Mouse (Mus musculus) midbrain, embryonic 12.5 days (tissue): Measurements from ENCODE around the gene Pex5. TPM values are rescaled to one million over a fixed set of nuclear protein-coding genes. Genes with fewer than 3 reads are reported as not detected.
A peak's percentile ranks its signal among the peaks of the same experiment; 100 is the strongest.

Source experiments
- ATAC-seq: fragments of 200-750 bp; cut with Nextera tagmentation; 2 replicates; pipeline ENCODE4 v1.8.0; 2017; ENCODE audit warnings: low read depth, moderate TSS enrichment, moderate library complexity; ENCODE audit not compliant: low FRiP score
- H3K27ac ChIP-seq: fragments of 300-500 bp; sonication (generic); replicated peaks from 2 replicates; pipeline ENCODE4 v1.5.1; 2016; ENCODE audit warnings: mild to moderate bottlenecking
- H3K27me3 ChIP-seq: fragments of 300-500 bp; sonication (generic); 2 replicates; pipeline ENCODE4 v1.6.1; 2016; ENCODE audit warnings: mild to moderate bottlenecking
- H3K36me3 ChIP-seq: fragments of 300-500 bp; sonication (generic); 2 replicates; pipeline ENCODE4 v1.6.1; 2016
- H3K4me1 ChIP-seq: fragments of 300-500 bp; sonication (generic); 2 replicates; pipeline ENCODE4 v1.6.1; 2016
- H3K4me2 ChIP-seq: fragments of 300-500 bp; sonication (generic); replicated peaks from 2 replicates; pipeline ENCODE4 v1.6.1; 2016; ENCODE audit warnings: mild to moderate bottlenecking, moderate library complexity
- H3K4me3 ChIP-seq: fragments of 300-500 bp; sonication (generic); 2 replicates; pipeline ENCODE4 v1.5.1; 2016; ENCODE audit warnings: mild to moderate bottlenecking
- H3K9ac ChIP-seq: fragments of 300-500 bp; sonication (generic); replicated peaks from 2 replicates; pipeline ENCODE4 v1.6.1; 2016; ENCODE audit warnings: mild to moderate bottlenecking, moderate library complexity
- H3K9me3 ChIP-seq: fragments of 300-500 bp; sonication (generic); 2 replicates; pipeline ENCODE4 v1.6.1; 2016; ENCODE audit warnings: mild to moderate bottlenecking
- WGBS: fragments of 180-500 bp; shearing (Covaris S2); methylation state at CpG from one replicate; pipeline ENCODE4 v1.1.7; 2016; 5-methylcytosine and 5-hydroxymethylcytosine counted together
- polyA plus RNA-seq: library from polyadenylated mRNA; unstranded; fragments of >200 nt; fragmentation: Nextera tagmentation; extraction: Ambion mirVana; gene quantifications from 2 replicates; pipeline ENCODE4 v1.2.1, GENCODE M21; 2016

Gene Pex5
- polyA plus RNA-seq, result 64.7 and 68.1 TPM in 2 replicates

GRCm38 (mm10) chr6:124414927-124415325, at the start of gene Pex5:
Pex5 (minus strand) TSS chr6:124415067.
- Histone ChIP-seq H3K4me2 (peak within 1 kb of the TSS; percentile 73), H3K9ac (peak within 1 kb of the TSS; percentile 82), H3K4me1 (peaks cover 5% of the 10 kb centered on the region), H3K27me3 (no peaks in the 10 kb centered on the region), H3K4me3 (peak within 1 kb of the TSS; percentile 92), H3K27ac (peak within 1 kb of the TSS; percentile 61), H3K9me3 (no peaks in the 10 kb centered on the region), H3K36me3 (peaks cover 22% of the 10 kb centered on the region)
- under 1% methylated on average over 26 of the region's 36 CpGs for WGBS
- peak; percentile 94 for ATAC-seq

DNA sequence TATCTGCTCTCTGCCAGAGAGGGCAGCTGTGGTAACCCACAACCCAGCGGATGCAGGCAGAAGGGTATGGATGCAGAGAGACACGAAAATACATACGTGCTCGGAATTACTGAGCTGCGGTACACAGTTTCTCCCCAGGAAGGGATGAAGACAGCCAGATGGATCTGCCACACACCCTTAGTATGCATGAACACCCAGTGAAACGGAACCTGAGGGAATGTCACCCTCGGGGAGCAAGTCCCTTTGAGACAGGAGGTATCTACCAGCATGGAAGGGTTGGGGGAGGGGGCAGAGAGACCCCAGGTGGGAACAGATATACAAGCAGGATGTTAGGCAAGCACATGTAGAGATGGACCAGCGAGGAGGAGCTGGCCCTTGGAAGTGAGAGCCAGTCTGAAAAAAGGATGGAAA, 49.0 kb upstream of the Pex5 start:
- Histone ChIP-seq H3K4me1 (peaks cover 18% of the 10 kb centered on the region), H3K27ac (peak overlapping the region; percentile 76), H3K4me3 (peak overlapping the region; percentile 54), H3K36me3 (peaks cover 9% of the 10 kb centered on the region; the same call in 1 of the 2 replicates), H3K9ac (peak overlapping the region; percentile 70), H3K4me2 (peak overlapping the region; percentile 83), H3K9me3 (no peaks in the 10 kb centered on the region), H3K27me3 (no peaks in the 10 kb centered on the region)
- peak; percentile 33 for ATAC-seq
- WGBS, result 24% methylated on average over 8 of the region's 8 CpGs

DNA sequence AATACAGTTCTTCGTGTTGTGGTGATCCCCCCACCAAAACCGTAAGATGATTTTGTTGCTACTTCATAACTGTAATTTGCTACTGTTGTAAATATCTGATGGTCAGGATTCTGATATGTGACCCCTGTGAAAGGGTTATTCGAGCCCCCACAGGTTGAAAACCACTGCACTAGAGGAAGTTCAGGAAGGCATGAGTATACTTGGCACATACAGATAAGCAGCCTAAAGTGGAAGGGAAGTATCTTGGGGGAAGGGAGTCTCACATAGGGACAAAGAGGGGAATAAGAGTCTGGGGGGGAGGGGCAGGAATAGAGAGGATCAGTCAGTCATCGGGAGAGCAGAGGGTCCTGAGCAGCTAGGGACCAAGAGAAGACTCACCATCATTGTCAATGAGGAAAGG, 44.5 kb upstream of the Pex5 start:
- Histone ChIP-seq H3K4me1 (peaks cover 14% of the 10 kb centered on the region), H3K27me3 (no peaks in the 10 kb centered on the region), H3K27ac (no peak overlapping the region), H3K4me2 (no peak overlapping the region), H3K9me3 (no peaks in the 10 kb centered on the region), H3K4me3 (no peak overlapping the region), H3K36me3 (peaks cover 19% of the 10 kb centered on the region), H3K9ac (no peak overlapping the region)
- 93% methylated on average over 4 of the region's 4 CpGs for WGBS
- no peak for ATAC-seq

- Histone ChIP-seq H3K4me2 (no peak overlapping the region), H3K4me3 (no peak overlapping the region), H3K9me3 (no peaks in the 10 kb centered on the region), H3K9ac (no peak overlapping the region), H3K36me3 (peaks cover 19% of the 10 kb centered on the region), H3K4me1 (0 out of 2 replicates have a peak, but pooled peaks cover 5% of the 10 kb centered on the region), H3K27ac (no peak overlapping the region), H3K27me3 (no peaks in the 10 kb centered on the region)
- 92% methylated on average over 11 of the region's 11 CpGs for WGBS
- no peak for ATAC-seq
Observed at GRCm38 (mm10) chr6:124458505-124458904, 43.6 kb upstream of the Pex5 start.

DNA sequence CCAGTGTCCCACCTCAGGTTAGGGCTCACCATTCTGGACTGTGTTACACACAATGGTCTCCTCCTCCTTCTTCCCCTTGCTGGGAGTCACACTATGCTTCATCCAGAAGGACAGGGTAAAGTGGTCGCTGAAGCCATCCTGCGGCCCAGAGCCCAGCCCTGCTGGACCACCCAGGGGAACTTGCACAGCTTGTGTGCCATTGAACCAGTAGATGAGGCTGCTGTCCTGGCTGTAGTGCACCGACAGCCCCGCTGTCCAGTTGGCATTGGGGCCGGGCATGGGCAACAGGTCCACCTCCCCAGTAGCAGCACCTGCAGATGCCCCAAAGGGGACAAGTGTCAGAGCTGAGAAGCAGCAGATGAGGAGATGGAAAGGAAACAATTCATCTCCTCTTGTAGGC, 43.0 kb upstream of the Pex5 start:
- 93% methylated on average over 5 of the region's 5 CpGs for WGBS
- H3K36me3 ChIP-seq, result peaks cover 19% of the 10 kb centered on the region
- ATAC-seq, result no peak

GRCm38 (mm10) chr6:124456243-124456642, 41.4 kb upstream of the Pex5 start:
- H3K36me3 ChIP-seq, result peaks cover 18% of the 10 kb centered on the region
- H3K4me1 ChIP-seq, result no peaks in the 10 kb centered on the region
- no peak for ATAC-seq
- H3K9ac ChIP-seq, result no peak overlapping the region
- no peaks in the 10 kb centered on the region for H3K9me3 ChIP-seq
- no peaks in the 10 kb centered on the region for H3K27me3 ChIP-seq
- H3K27ac ChIP-seq, result no peak overlapping the region
- no peak overlapping the region for H3K4me2 ChIP-seq
- WGBS, result 94% methylated on average over 5 of the region's 5 CpGs
- no peak overlapping the region for H3K4me3 ChIP-seq

More for the DNA sequence above, 43.0 kb upstream of the Pex5 start:
- H3K27ac ChIP-seq, result no peak overlapping the region
- H3K4me2 ChIP-seq, result no peak overlapping the region
- H3K4me1 ChIP-seq, result 0 out of 2 replicates have a peak, but pooled peaks cover under 1% of the 10 kb centered on the region
- no peaks in the 10 kb centered on the region for H3K9me3 ChIP-seq
- H3K27me3 ChIP-seq, result no peaks in the 10 kb centered on the region
- no peak overlapping the region for H3K4me3 ChIP-seq
- H3K9ac ChIP-seq, result no peak overlapping the region

GRCm38 (mm10) chr6:124453756-124454155, 38.9 kb upstream of the Pex5 start:
- no peak overlapping the region for H3K27ac ChIP-seq
- no peaks in the 10 kb centered on the region for H3K4me1 ChIP-seq
- H3K27me3 ChIP-seq, result no peaks in the 10 kb centered on the region
- WGBS, result 49% methylated on average over 4 of the region's 4 CpGs
- no peaks in the 10 kb centered on the region for H3K9me3 ChIP-seq
- no peak overlapping the region for H3K9ac ChIP-seq
- H3K36me3 ChIP-seq, result peaks cover 19% of the 10 kb centered on the region
- H3K4me3 ChIP-seq, result no peak overlapping the region
- no peak for ATAC-seq
- H3K4me2 ChIP-seq, result no peak overlapping the region

DNA sequence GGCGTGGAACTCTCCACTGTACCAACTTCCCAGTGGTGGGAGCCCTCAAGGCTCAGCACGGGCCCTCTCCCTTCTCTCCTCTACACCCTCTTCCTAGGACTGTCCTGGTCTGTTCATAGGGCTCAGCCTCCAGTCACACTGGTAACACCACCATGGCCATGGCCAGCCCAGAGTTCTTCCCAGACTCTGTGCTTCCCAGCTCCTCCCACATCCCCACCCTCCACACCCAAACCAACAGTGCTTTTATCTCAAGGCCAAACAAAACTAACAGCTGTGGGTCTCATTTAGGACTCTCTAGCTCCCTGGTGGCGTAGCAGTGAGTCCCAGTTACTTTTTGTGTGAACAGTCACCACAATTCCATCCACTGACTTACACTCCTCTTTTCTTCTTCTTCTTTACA, 37.1 kb upstream of the Pex5 start:
- no peak for ATAC-seq
- no peaks in the 10 kb centered on the region for H3K27me3 ChIP-seq
- no peak overlapping the region for H3K4me3 ChIP-seq
- WGBS, result 73% methylated on average over 3 of the region's 3 CpGs
- H3K36me3 ChIP-seq, result peaks cover 15% of the 10 kb centered on the region; the same call in 1 of the 2 replicates
- no peak overlapping the region for H3K4me2 ChIP-seq
- no peak overlapping the region for H3K9ac ChIP-seq
- no peaks in the 10 kb centered on the region for H3K4me1 ChIP-seq
- H3K9me3 ChIP-seq, result no peaks in the 10 kb centered on the region
- no peak overlapping the region for H3K27ac ChIP-seq

DNA sequence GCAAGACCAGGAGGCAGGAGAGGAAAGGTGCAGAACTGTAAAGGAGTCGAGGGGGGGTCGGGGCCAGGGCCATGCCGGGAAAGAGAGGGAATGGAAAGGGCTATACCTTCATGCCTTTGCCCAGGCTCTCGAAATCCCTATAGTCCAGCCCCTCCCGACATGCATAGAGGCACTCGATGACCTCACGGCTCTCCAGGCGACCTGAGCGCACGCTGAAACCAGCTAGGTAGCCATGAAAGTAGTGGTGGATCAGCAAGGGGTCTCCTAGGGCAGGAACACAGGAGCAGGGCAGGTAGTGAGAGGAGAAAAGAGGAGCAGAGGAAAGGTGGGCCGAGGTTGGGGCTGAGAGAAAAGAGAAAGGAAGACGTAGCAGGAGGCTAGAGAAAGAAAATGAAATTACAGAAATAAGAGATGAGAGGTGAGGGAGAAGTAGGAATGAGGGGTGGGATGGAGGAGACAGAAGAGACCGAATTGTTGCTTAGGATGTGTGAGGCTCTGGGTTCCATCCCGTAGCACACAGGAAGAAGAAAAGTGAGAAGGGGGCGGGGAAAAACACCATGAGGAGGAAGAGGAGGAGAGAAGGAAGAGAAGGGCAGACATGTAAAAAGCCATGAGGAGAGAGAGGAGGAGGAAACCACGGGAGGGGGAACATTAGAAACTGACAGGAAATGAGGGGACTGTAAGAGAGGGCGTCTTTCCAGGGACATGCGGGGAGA, 35.0 kb upstream of the Pex5 start:
- ATAC-seq, result no peak
- Histone ChIP-seq H3K36me3 (0 out of 2 replicates have a peak, but pooled peaks cover 11% of the 10 kb centered on the region), H3K27ac (no peak overlapping the region), H3K27me3 (no peaks in the 10 kb centered on the region), H3K4me2 (no peak overlapping the region), H3K9me3 (no peaks in the 10 kb centered on the region), H3K4me3 (no peak overlapping the region), H3K9ac (no peak overlapping the region), H3K4me1 (no peaks in the 10 kb centered on the region)
- 87% methylated on average over 18 of the region's 18 CpGs for WGBS

DNA sequence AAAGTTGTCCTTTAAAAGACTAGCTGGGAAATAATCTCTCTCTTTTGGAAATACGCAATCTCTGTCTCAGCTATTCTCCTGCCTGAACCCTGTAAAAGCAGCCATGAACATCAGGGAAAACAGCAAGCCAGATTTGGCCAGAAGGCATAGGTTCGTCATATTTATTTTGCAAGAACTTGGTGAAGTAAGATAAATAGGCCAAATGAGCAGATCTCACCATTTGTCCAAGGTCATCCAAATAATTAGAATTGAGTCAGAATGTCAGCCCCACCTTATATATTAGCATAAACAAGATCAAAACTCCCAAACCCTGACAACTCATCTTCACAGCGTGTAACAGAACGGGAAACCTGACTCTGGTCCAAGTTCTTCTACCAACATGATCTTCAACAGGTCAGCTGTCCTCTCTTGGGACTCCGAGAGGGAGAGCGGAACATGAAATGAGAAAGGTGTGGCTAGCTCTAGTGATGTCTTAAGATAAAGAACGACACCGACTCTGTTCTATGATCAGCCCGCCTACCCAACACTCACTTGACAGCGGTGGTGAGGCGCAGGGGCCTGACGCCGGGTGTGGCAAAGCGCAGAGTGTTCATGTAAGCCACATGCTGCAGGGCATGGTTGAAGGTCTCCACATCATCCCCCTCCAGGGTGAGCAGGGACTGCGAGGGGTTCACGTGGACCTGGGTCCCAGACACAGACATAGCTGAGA, 34.2 kb upstream of the Pex5 start:
- no peaks in the 10 kb centered on the region for H3K4me1 ChIP-seq
- H3K36me3 ChIP-seq, result 0 out of 2 replicates have a peak, but pooled peaks cover 9% of the 10 kb centered on the region
- no peak overlapping the region for H3K9ac ChIP-seq
- no peak overlapping the region for H3K4me2 ChIP-seq
- H3K4me3 ChIP-seq, result no peak overlapping the region
- H3K27me3 ChIP-seq, result no peaks in the 10 kb centered on the region
- 95% methylated on average over 16 of the region's 16 CpGs for WGBS
- H3K9me3 ChIP-seq, result no peaks in the 10 kb centered on the region
- no peak overlapping the region for H3K27ac ChIP-seq
- ATAC-seq, result no peak

GRCm38 (mm10) chr6:124448186-124448852, 33.5 kb upstream of the Pex5 start:
- H3K4me1 ChIP-seq, result no peaks in the 10 kb centered on the region
- no peak; the same call in 1 of the 2 replicates for ATAC-seq
- H3K36me3 ChIP-seq, result 0 out of 2 replicates have a peak, but pooled peaks cover 9% of the 10 kb centered on the region
- H3K9ac ChIP-seq, result no peak overlapping the region
- H3K4me2 ChIP-seq, result no peak overlapping the region
- H3K27me3 ChIP-seq, result no peaks in the 10 kb centered on the region
- H3K27ac ChIP-seq, result no peak overlapping the region
- WGBS, result 72% methylated on average over 10 of the region's 10 CpGs
- H3K4me3 ChIP-seq, result no peak overlapping the region
- H3K9me3 ChIP-seq, result no peaks in the 10 kb centered on the region

DNA sequence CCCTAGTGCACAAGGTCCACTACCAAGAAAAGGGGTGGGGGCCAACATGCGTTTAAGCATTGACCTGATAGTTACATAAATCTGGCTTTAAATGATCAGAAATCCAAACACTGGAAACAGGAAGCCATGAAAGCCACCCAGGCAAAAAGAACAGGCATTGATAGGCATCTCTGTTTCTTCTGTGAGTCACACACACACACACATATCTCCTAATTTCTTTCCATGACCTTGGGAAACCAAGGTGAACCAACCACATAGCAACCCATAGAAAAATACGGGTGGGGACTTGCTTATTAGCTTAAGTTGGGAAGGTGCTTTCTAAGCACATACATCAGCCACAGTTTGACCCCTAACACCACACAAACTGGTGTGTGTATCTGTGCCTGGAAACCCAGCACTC, 32.5 kb upstream of the Pex5 start:
- Histone ChIP-seq H3K4me1 (no peaks in the 10 kb centered on the region), H3K27ac (no peak overlapping the region), H3K4me2 (no peak overlapping the region), H3K36me3 (0 out of 2 replicates have a peak, but pooled peaks cover 9% of the 10 kb centered on the region), H3K4me3 (no peak overlapping the region), H3K9ac (no peak overlapping the region), H3K27me3 (no peaks in the 10 kb centered on the region), H3K9me3 (no peaks in the 10 kb centered on the region)
- WGBS, result 91% methylated on average over 2 of the region's 2 CpGs
- no peak for ATAC-seq
